Mouse (Mus musculus) stomach, embryonic 16.5 days (tissue): ENCODE measurements around the gene 4930523C07Rik. TPM values are rescaled to one million over a fixed set of nuclear protein-coding genes. Genes with fewer than 3 reads are reported as not detected.

ENCODE experiments used
- ATAC-seq: fragments of 200-750 bp; cut with Nextera tagmentation; 2 replicates; pipeline ENCODE4 v1.8.0; 2017; ENCODE audit warnings: moderate number of reproducible peaks, moderate TSS enrichment; ENCODE audit not compliant: insufficient read depth, low FRiP score
- H3K27ac ChIP-seq: fragments of 300-500 bp; sonication (generic); 2 replicates; pipeline ENCODE4 v1.5.1; 2014; ENCODE audit warnings: low read length
- H3K27me3 ChIP-seq: fragments of 300-500 bp; sonication (generic); 2 replicates; pipeline ENCODE4 v1.6.1; 2014; ENCODE audit warnings: low read length, control low read depth, mixed read lengths; ENCODE audit not compliant: control insufficient read depth, insufficient read depth
- H3K36me3 ChIP-seq: fragments of 300-500 bp; sonication (generic); 2 replicates; pipeline ENCODE4 v1.6.1; 2014; ENCODE audit warnings: low read length; ENCODE audit not compliant: control insufficient read depth, insufficient read depth
- H3K4me1 ChIP-seq: fragments of 300-500 bp; sonication (generic); 2 replicates; pipeline ENCODE4 v1.6.1; 2014; ENCODE audit warnings: low read length, control low read depth, mixed read lengths; ENCODE audit not compliant: control insufficient read depth, insufficient read depth
- H3K4me2 ChIP-seq: fragments of 300-500 bp; sonication (generic); 2 replicates; pipeline ENCODE4 v1.6.1; 2014; ENCODE audit warnings: low read depth, low read length, mixed read lengths
- H3K4me3 ChIP-seq: fragments of 300-500 bp; sonication (generic); replicated peaks from 2 replicates; pipeline ENCODE4 v1.5.1; 2014; ENCODE audit warnings: mild to moderate bottlenecking, low read length
- H3K9ac ChIP-seq: fragments of 300-500 bp; sonication (generic); 2 replicates; pipeline ENCODE4 v1.6.1; 2014; ENCODE audit warnings: low read length
- H3K9me3 ChIP-seq: fragments of 300-500 bp; sonication (generic); replicated peaks from 2 replicates; pipeline ENCODE4 v1.6.1; 2016; ENCODE audit warnings: low read length, control low read depth; ENCODE audit not compliant: control insufficient read depth
- WGBS: fragments of 180-500 bp; shearing (Covaris S2); extraction: QIAGEN DNeasy Blood & Tissue Kit; methylation state at CpG from one replicate; pipeline ENCODE4 v1.1.7; 2014; 5-methylcytosine and 5-hydroxymethylcytosine counted together
- polyA plus RNA-seq: library from polyadenylated mRNA; unstranded; fragments of >200 nt; fragmentation: Nextera tagmentation; extraction: Ambion mirVana; gene quantifications from 2 replicates; pipeline ENCODE4 v1.2.1, GENCODE M21; 2015

4930523C07Rik gene
- polyA plus RNA-seq, 1 experiment from 2014 or later = 24.3 TPM

DNA sequence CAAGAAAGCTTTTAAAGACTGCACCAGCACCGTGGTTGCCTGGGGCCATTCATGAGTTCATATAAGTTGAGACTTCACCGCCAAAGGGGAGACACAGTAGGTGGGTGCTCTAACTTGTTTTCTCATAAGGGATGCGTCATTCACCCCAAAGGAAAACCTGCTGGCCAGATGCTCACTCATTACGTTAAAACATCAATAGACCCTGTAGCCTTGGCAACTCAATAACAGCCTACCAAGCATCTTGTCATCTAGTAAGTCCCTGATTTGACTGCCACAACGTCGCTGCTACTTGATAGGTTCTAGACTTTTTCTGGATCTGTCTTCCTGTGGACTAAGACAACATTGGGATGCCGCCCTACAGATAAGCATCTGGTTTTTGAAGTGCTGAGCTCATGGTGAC is 1.8 kb upstream of the 4930523C07Rik start:
- H3K4me1 ChIP-seq = peaks cover 13% of the 10 kb centered on the region
- H3K9me3 ChIP-seq = no peaks in the 10 kb centered on the region
- H3K4me3 ChIP-seq = no peak overlapping the region
- WGBS = 88% methylated on average over 7 of the region's 7 CpGs
- no peak for ATAC-seq
- no peak overlapping the region for H3K9ac ChIP-seq
- H3K36me3 ChIP-seq = no peaks in the 10 kb centered on the region
- H3K4me2 ChIP-seq = no peak overlapping the region
- no peaks in the 10 kb centered on the region for H3K27me3 ChIP-seq
- H3K27ac ChIP-seq = no peak overlapping the region

- H3K4me3 ChIP-seq = peak overlapping the region; percentile 62; the same call in 1 of the 2 replicates
- no peak for ATAC-seq
- 0 out of 2 replicates have a peak overlapping the region, but pooled peaks have one; percentile 77 for H3K9ac ChIP-seq
- H3K4me2 ChIP-seq = peak overlapping the region; percentile 75
- H3K4me1 ChIP-seq = peaks cover 10% of the 10 kb centered on the region; the same call in 1 of the 2 replicates
- no peaks in the 10 kb centered on the region for H3K27me3 ChIP-seq
- H3K27ac ChIP-seq = no peak overlapping the region; the same call in 1 of the 2 replicates
- no peaks in the 10 kb centered on the region for H3K9me3 ChIP-seq
- WGBS = 86% methylated on average over 13 of the region's 13 CpGs
- no peaks in the 10 kb centered on the region for H3K36me3 ChIP-seq
These were observed 759 bp upstream of the 4930523C07Rik start for GRCm38 (mm10) chr1:160043271-160043975.

DNA sequence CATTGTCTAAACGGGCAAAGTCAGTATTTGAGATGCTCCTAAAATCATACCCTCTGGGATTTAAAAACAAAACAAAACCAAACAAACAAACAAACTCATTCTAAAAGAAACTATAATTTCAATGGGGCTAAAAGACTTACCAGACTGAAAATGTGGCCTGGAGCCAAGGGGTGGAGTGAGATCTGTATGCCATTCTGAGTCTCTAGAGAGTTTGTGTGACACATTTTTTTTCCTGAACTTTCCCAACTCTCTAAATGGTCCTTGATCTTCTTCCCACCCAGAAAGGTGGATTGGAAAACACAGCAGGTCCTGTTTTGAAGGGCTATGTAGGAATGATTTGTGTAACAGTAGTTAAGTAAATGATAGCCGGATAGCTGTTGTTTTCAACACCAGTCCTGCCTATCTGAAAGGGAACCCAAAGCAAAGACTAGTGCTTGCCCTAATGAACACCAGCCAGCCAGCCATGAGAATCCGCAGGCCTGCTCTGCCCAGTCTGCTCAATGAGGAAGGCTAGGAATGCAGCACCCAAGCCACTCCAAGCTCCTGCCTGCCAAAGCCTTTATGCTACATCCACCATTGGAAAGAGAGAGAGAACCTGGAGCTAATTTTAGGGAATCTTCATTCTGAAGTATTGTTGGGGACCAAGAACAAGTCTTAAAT is 1.0 kb downstream of the 4930523C07Rik start:
- Histone ChIP-seq H3K27ac (peak overlapping the region; percentile 77), H3K27me3 (no peaks in the 10 kb centered on the region), H3K4me1 (peaks cover 10% of the 10 kb centered on the region; the same call in 1 of the 2 replicates), H3K4me3 (peak overlapping the region; percentile 62), H3K4me2 (peak overlapping the region; percentile 75), H3K36me3 (no peaks in the 10 kb centered on the region), H3K9me3 (no peaks in the 10 kb centered on the region), H3K9ac (peak overlapping the region; percentile 77)
- no peak for ATAC-seq
- 56% methylated on average over 3 of the region's 3 CpGs for WGBS

- ATAC-seq = no peak
- Histone ChIP-seq H3K36me3 (no peaks in the 10 kb centered on the region), H3K9ac (no peak overlapping the region), H3K27ac (no peak overlapping the region), H3K4me1 (peaks cover 10% of the 10 kb centered on the region; the same call in 1 of the 2 replicates), H3K4me3 (no peak overlapping the region), H3K27me3 (no peaks in the 10 kb centered on the region), H3K4me2 (no peak overlapping the region; the same call in 1 of the 2 replicates), H3K9me3 (no peaks in the 10 kb centered on the region)
- WGBS = 83% methylated on average over 5 of the region's 5 CpGs
These were observed 1.8 kb downstream of the 4930523C07Rik start for GRCm38 (mm10) chr1:160045971-160046370.

DNA sequence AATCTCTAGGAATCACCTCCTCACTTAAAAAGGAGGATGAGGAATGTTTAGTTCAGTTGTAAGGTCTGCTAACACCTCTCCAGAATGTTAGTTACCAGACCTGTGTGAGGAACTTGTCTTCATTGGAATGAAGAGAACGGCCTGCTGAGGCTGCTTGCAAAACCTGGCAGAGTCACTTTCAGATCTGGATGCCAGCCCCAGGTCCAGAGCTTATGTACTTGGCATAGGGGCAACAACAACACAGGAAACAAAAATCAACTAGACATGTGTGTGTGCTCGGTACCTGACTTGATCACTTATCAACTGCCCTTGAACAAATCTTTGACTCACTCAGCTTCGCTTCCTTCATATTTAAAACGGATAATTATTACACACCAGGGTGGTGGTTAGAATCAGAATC is 2.6 kb downstream of the 4930523C07Rik start:
- Histone ChIP-seq H3K36me3 (no peaks in the 10 kb centered on the region), H3K9me3 (no peaks in the 10 kb centered on the region), H3K9ac (no peak overlapping the region), H3K27ac (no peak overlapping the region), H3K27me3 (no peaks in the 10 kb centered on the region), H3K4me2 (no peak overlapping the region), H3K4me1 (peaks cover 10% of the 10 kb centered on the region; the same call in 1 of the 2 replicates), H3K4me3 (no peak overlapping the region)
- no peak for ATAC-seq
- 84% methylated on average over 4 of the region's 4 CpGs for WGBS

GRCm38 (mm10) chr1:160047481-160047931 is 3.3 kb downstream of the 4930523C07Rik start:
- Histone ChIP-seq H3K27me3 (no peaks in the 10 kb centered on the region), H3K9me3 (no peaks in the 10 kb centered on the region), H3K4me2 (no peak overlapping the region), H3K9ac (no peak overlapping the region), H3K36me3 (no peaks in the 10 kb centered on the region), H3K4me1 (peaks cover 10% of the 10 kb centered on the region; the same call in 1 of the 2 replicates), H3K4me3 (no peak overlapping the region), H3K27ac (no peak overlapping the region)
- WGBS = 85% methylated on average over 7 of the region's 7 CpGs
- ATAC-seq = no peak

DNA sequence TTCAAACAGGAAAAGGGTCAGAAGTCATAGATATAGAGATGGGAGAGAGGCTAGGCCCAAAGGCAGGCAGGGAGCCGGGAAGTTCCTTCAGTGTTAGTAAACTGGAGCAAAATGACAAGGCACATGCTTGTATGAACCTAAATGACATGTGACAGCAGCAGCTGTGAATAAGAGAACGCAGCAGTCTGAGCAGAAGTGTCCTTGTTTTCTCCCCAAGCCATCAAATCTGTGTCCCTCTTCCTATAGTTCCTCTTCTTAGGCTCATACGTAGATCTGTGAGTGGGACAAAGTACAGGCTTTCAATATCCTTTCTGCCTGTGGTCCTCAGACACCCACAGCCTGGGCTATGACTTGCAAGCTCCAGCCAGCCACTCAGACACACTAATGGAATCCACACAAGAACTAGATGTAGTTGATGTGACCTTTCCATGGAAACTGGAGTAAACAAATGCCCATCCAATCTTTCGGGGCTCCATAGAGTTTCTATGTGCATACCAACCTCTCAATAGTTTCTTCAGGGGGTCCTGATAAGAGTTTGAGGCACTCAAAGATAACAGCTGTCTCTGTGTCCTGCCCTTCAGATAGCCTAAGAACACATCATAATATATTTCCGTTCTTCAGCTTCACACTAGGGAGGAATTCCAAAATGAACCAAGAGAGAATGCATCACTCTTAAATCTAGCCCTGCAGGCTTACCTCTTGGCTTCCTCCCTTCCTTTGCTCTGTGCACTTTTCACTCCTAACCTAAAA is 5.1 kb downstream of the 4930523C07Rik start:
- no peak for ATAC-seq
- WGBS = 65% methylated on average over 5 of the region's 5 CpGs
- no peaks in the 10 kb centered on the region for H3K27me3 ChIP-seq
- H3K4me1 ChIP-seq = peaks cover 5% of the 10 kb centered on the region; the same call in 1 of the 2 replicates
- H3K9ac ChIP-seq = no peak overlapping the region
- H3K4me3 ChIP-seq = no peak overlapping the region
- no peak overlapping the region for H3K4me2 ChIP-seq
- H3K36me3 ChIP-seq = no peaks in the 10 kb centered on the region
- no peak overlapping the region for H3K27ac ChIP-seq
- H3K9me3 ChIP-seq = no peaks in the 10 kb centered on the region

DNA sequence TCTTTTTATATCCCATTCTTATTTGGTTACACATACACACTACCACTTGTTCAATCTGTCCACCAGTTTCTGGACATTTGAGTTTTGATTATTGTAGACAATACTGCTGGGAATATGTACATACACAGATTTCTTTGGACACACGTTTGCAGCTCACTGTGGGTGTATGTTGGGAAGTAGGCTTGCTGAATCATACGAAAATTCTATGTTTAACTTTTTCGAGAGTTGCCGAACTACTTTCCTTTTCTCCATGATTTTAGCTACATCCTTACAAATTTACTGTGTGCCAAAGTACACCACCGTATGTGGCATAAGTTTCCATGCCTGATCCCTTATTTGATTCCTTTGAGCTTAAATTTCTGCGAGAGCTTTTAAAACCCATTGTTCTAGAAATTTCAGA is 6.7 kb downstream of the 4930523C07Rik start:
- no peak overlapping the region for H3K27ac ChIP-seq
- no peak overlapping the region for H3K4me2 ChIP-seq
- no peak for ATAC-seq
- H3K4me1 ChIP-seq = no peaks in the 10 kb centered on the region
- WGBS = 86% methylated on average over 6 of the region's 6 CpGs
- H3K9me3 ChIP-seq = no peaks in the 10 kb centered on the region
- H3K9ac ChIP-seq = no peak overlapping the region
- no peak overlapping the region for H3K4me3 ChIP-seq
- no peaks in the 10 kb centered on the region for H3K36me3 ChIP-seq
- H3K27me3 ChIP-seq = no peaks in the 10 kb centered on the region
